Mouse (Mus musculus) cerebellum, postnatal 14 days (tissue): ENCODE measurements around the gene Fstl3.

Experiments
- DNase-seq, 2 experiments: peaks; one replicate each; pipeline ENCODE4 v3.0.0; 2021; ENCODE audit warnings: mixed read lengths in 2 of 2

Gene Fstl3

DNA sequence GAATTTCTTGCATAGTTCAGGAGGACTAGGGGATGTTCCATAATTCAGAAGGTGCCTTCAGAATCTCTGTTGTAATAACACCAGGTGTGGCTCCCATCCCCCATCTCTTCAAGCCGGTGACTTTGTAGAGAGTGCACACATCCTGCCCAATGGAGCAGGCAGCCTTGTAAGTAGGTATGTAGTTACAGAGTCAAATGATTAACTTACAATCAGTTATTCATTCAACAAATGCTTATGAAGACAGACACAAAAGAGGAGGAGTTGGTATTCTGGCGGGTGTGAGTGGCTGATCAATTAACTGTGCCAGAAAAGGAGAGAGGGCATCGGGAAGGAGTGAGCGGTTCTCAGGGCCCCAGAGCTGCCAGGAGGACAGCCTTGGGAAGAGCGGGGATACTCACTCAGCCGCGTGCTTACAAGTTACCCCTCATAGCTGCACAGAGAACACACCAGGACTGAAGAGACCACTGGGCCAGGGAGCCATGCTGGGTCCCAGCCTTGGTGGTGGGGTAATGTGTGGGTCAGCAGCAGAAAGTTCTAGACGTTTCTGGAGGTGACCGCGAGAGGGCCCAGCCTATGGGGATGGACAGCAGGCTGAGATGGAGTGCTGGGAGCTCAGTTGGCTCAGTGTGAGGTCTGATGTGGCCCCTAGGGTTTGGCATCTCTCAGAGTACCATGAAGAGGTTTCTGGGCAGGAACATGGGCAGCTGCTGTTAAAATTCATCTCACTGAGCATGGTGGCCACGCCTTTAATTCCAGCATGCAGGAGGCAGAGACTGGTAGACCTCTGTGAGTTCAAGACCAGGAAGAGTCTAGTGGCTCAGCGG, 38.8 kb downstream of the Fstl3 start:
- DNase-seq, result no peak

DNA sequence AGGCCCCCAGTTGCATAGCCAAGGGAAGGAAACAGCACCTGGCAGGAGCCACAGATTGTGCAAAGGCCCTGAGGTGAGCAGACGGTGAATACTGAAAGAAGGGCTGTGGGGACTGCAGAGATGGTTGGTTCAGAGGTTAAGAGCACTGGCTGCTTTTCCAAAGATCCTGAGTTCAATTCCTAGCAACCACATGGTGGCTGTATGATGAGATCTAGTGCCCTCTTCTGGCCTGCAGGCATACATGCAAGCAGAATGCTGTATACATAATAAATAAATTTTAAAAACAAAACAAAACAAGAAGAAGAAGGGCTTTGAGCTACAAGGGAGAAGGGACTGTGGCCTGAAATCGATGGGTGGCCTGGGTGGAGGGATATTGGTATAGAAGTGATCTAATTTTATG, 40.0 kb downstream of the Fstl3 start:
- no peak for DNase-seq

DNA sequence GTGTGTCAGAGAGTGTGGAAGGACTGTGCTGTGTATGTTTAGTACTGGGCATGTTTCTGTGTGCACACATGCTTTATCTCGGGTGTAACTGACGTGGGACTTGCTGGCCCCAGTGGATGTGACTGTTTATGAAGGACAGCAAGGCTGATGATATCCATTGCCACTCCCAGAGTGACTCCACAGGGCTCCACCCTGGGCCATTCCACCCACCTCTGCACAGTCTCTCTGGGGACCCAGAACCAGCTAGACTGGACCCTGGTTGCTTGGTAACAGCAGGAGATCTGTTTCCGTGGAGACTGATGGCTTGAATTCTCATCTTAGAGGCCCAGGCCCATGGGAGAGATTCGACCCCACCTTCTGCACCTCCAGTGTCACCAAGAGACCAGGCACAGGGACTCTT, 41.2 kb downstream of the Fstl3 start:
- no peak for DNase-seq

DNA sequence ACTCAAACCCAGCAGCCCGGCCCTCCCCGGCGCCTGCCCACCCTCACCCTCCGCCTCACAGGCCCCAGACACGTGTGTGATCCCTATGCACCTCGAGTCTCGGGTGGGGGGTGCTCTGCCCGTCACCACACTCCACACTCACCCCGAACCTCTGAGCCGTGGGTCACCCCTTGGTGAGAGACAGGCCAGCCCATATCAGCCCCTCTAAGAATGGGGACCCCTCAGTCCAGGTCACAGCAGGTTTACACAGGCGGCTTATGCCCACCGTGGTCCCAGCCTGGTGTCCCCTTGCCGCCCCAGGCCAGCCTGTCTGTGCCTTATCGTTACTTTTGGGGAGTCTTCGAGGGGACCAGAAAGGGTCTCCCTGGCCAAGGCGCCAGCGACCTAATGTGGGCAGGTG, 42.5 kb downstream of the Fstl3 start:
- DNase-seq, result no peak

DNA sequence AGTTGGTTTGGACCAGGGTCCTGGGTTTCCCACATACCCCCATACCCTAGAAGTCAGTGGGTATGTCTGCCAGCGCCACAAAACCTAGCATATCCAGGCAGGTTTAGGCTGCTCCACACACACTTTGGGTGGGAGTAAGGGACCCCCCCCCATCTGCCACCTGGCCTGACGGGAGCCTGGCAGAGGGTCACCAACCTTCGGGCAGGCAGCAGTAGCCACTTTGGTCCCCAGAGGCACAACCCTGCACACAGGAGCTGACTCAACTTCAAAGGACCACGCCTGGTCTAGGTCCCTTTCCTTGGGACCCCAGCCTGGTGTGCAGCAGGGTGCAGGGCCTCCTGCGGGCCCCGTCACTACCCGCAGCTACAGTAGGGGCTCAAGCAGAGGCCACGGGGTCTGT, 43.2 kb downstream of the Fstl3 start:
- DNase-seq, result no peak

DNA sequence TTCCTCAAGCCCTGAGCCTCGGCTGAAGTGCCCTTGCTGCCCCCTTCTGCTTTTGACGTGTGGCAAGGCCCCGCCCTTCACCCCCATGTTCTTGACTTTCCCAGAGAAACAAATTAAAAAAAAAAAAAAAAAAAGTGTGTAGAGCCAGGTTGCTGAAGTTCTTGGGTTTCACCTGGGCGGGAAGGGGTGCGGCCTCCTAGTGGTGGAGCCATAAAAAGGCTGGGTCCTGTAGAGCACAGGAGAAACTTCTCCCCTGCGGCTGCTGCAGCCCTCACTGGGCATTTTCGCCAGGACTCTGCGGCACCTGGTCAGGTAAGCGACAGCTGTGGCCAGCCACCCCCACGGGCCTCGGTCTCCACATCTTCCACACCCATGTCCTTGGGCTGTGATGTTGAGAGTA, 43.7 kb downstream of the Fstl3 start, which contains the start of gene Misp:
Gene Misp, plus strand, starts transcription at position 208 of the 400 bp plus-strand sequence.
- DNase-seq, result no peak

DNA sequence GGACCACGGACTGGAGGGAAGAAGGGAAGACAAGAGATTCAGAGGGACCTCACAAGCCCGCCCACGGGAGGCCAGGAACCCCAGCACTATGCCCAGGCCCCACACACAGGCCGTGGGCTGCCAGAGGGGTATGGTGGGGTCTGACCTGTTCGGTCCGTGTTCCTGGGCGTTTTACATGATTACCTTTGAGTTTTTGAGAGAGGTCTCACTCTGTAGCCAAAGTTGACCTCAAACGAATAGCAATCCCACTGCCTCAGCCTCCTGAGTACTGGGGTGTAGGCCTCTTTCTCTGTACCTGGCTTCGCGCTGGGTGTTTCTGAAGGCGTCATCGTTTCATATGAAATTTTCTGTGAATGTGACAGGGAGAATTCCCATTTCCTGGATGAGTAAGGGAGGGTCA, 44.7 kb downstream of the Fstl3 start:
- no peak for DNase-seq

DNA sequence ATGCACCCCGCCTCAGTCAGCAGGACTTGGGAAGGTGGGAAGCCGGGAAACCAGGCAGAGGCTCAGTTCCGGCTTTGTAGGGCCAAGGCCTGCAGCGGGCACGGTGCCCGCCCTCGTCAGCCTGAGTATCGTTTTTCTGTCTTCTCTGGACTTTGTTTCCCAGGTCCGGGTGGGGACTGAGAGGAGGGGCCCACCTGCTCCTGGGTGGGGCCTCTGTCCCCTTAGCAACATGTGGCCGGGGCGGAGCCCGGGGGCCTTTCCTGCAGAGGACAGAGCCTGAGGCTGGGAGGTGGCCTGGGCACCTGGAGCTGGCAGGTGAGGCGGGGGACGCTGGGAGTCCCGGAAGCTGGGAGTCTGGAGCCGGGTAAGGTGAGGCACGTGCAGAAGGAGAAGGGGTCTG, 45.3 kb downstream of the Fstl3 start:
- no peak for DNase-seq

DNA sequence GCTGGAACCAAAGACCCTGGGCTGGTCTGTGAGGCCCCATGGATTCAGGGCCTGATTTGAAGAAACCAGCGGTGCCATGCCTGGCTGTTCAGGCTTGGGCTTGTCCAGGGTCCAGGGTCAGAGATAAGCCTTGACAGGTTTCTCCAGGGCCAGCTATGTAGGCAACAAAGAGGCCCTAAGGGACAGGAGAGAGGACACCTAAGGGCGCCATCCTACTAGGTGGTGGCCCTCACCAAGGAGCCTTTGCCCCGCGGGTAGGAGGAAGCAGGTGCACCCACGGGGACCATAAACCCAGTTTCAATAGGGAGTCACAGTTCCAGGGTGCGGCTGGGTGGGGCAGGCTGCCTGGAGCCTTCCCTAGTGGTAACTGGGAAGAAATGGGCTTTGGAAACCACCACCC, 45.9 kb downstream of the Fstl3 start:
- DNase-seq, result no peak

DNA sequence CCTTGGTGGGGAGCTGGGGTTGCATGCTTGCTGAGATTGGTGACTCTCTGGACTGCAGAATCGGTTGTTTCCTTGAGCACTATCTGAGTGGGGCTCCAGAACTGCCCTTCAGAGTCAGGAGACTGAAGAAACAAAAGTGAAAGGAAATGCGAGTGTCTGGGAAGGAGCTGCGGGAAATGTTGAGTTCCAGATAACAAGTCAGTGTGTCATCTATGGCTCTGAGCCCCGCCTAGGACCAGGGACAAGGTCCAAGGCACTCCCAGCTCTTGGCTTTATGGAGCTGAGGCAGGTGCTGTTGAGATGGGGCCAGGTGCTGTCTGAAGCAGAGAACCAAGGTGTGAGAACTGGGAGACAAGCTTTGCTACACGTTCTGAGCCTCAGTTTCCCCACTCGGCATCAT, 47.3 kb downstream of the Fstl3 start:
- no peak for DNase-seq

DNA sequence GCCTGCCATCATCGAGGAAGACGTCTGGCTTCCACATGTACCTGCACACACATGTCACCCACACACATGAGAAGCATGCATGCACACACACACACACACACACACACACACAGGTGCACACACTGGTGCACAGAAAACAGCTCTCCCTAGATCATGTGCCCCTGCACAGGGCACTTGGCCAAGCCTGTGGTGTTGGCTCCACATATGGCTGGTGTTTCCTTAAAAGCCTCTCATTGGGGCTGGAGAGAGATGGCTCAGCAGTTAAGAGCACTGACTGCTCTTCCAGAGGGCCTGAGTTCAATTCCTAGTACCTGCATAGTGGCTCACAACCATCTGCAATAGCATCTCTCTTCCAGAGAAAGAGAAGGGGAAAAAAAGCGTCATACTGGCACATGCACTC, 54.5 kb downstream of the Fstl3 start:
- no peak for DNase-seq
